8 mouse cellular contexts compared by ENCODE assay signal in genomic region chr1:178187216-178187791, GRCm38 (mm10). TPM values are rescaled to one million over a fixed set of nuclear protein-coding genes. Genes with fewer than 3 reads are reported as not detected.
A peak's percentile ranks its signal among the peaks of the same experiment; 100 is the strongest.
DNase-seq lines count a peak whose midpoint lies in the region; ATAC-seq lines count a peak whose summit lies in the region.
"Not testable (repeated sequence)": the region's sequence is repeated elsewhere in the genome, so short reads cannot be mapped to it uniquely, and the experiment has no call there.

Desi2 (plus strand) TSS chr1:178187417.

- peak within 1 kb of the TSS; percentile 86 for H3K9ac ChIP-seq in heart, embryonic 13.5 days
- peak within 1 kb of the TSS; percentile 80 for H3K9ac ChIP-seq in liver, embryonic 12.5 days
- H3K9ac ChIP-seq in stomach, embryonic 15.5 days, result peak within 1 kb of the TSS; percentile 35; the same call in 1 of the 2 replicates

- H3K27me3 ChIP-seq in heart, embryonic 13.5 days (replicated peaks); liver, embryonic 12.5 days (replicated peaks); stomach, embryonic 15.5 days (replicated peaks): not testable (repeated sequence)

- peak within 1 kb of the TSS; percentile 77 for H3K27ac ChIP-seq in brown adipose tissue, adult 24 weeks (replicated peaks; ENCODE audit: low read depth, low read length)
- peak within 1 kb of the TSS; percentile 88 for H3K27ac ChIP-seq in heart, embryonic 13.5 days (replicated peaks)
- H3K27ac ChIP-seq in liver, embryonic 12.5 days, result peak within 1 kb of the TSS; percentile 79
- H3K27ac ChIP-seq in stomach, embryonic 15.5 days, result peak within 1 kb of the TSS; percentile 82

- DNase-seq in CD4-positive, CD25-positive, alpha-beta regulatory T cell, adult 2 months (ENCODE audit: low read depth, low spot score), result peak; percentile 97
- peak; percentile 90 for DNase-seq in fat pad, adult 2 months (ENCODE audit: extremely low read depth, low read depth, low spot score)
- peak; percentile 95 for DNase-seq in kidney, postnatal 10 days
- DNase-seq in natural killer cell, adult 2 months (ENCODE audit: low spot score in 2 of 2), result peak; percentile 97 to 98

- not testable (repeated sequence) for H3K9me3 ChIP-seq in heart, embryonic 13.5 days; liver, embryonic 12.5 days (replicated peaks); stomach, embryonic 15.5 days

- H3K4me2 ChIP-seq in heart, embryonic 13.5 days, result peak within 1 kb of the TSS; percentile 89
- peak within 1 kb of the TSS; percentile 85 for H3K4me2 ChIP-seq in liver, embryonic 12.5 days
- peak within 1 kb of the TSS; percentile 69 for H3K4me2 ChIP-seq in stomach, embryonic 15.5 days

- H3K4me3 ChIP-seq in brown adipose tissue, adult 24 weeks (ENCODE audit: insufficient read depth, low read depth, low read length), result peak within 1 kb of the TSS; percentile 74
- peak within 1 kb of the TSS; percentile 74 for H3K4me3 ChIP-seq in heart, embryonic 13.5 days
- peak within 1 kb of the TSS; percentile 72 for H3K4me3 ChIP-seq in liver, embryonic 12.5 days
- H3K4me3 ChIP-seq in stomach, embryonic 15.5 days (replicated peaks), result peak within 1 kb of the TSS; percentile 71

- ATAC-seq in heart, embryonic 13.5 days (ENCODE audit: extremely low read depth, insufficient number of reproducible peaks, low FRiP score, low TSS enrichment), result peak; percentile 98
- ATAC-seq in liver, embryonic 12.5 days, result peak; percentile 98
- ATAC-seq in stomach, embryonic 15.5 days (ENCODE audit: insufficient read depth, low FRiP score, low read depth), result peak; percentile 99

- not testable (repeated sequence) for H3K36me3 ChIP-seq in heart, embryonic 13.5 days; liver, embryonic 12.5 days; stomach, embryonic 15.5 days

- under 1% methylated on average over 37 of the region's 37 CpGs for WGBS in heart, embryonic 13.5 days
- under 1% methylated on average over 37 of the region's 37 CpGs for WGBS in liver, embryonic 12.5 days (ENCODE audit: insufficient replicate concordance)
- under 1% methylated on average over 37 of the region's 37 CpGs for WGBS in stomach, embryonic 15.5 days

- H3K4me1 ChIP-seq in brown adipose tissue, adult 24 weeks (ENCODE audit: control insufficient read depth, insufficient read depth, insufficient read length, low read length); stomach, embryonic 15.5 days: not testable (repeated sequence)
- peaks cover 21% of the 10 kb centered on the region for H3K4me1 ChIP-seq in heart, embryonic 13.5 days
- peaks cover 26% of the 10 kb centered on the region for H3K4me1 ChIP-seq in liver, embryonic 12.5 days

RNA-seq across cellular contexts. Expression of gene Desi2, which starts in this region (rescaled TPM):
- 7.0 and 7.7 TPM in 2 replicates for polyA plus RNA-seq in brown adipose tissue, adult 24 weeks (2012; ENCODE audit: insufficient read depth, insufficient read length, missing spikeins)
- 19.5 and 26.3 TPM in 2 replicates for polyA plus RNA-seq in heart, embryonic 13.5 days (2015; fragmentation: Nextera tagmentation; extraction: Ambion mirVana)
- 15.0 and 15.2 TPM in 2 replicates for polyA plus RNA-seq in liver, embryonic 12.5 days (2016; fragmentation: Nextera tagmentation; extraction: Ambion mirVana)
- 23.1 and 25.2 TPM in 2 replicates for polyA plus RNA-seq in stomach, embryonic 15.5 days (2015; fragmentation: Nextera tagmentation; extraction: Ambion mirVana)

Comparison
In these comparisons a context has a peak if more than half of its experiments do, and no peak if none do; other contexts are left out.
1. Peak in every context shown above with its lines: DNase-seq, ATAC-seq, H3K4me3 ChIP-seq and H3K27ac ChIP-seq.
2. H3K9ac ChIP-seq: peak in every context shown above with its lines; median percentile 86 in heart, embryonic 13.5 days; 80 in liver, embryonic 12.5 days; 35 in stomach, embryonic 15.5 days.